Mouse (Mus musculus) regulatory T cell (primary cell): Measurements from ENCODE around the gene Mrpl53.

Experiments used
- in situ Hi-C: fragments of 300-600 bp; cut with MboI, MseI; formaldehyde crosslinking; loops from one replicate; pipeline ENCODE4 v1.15.1; 2025; ENCODE audit warnings: high pct_unique_total_duplicates

Gene Mrpl53

DNA sequence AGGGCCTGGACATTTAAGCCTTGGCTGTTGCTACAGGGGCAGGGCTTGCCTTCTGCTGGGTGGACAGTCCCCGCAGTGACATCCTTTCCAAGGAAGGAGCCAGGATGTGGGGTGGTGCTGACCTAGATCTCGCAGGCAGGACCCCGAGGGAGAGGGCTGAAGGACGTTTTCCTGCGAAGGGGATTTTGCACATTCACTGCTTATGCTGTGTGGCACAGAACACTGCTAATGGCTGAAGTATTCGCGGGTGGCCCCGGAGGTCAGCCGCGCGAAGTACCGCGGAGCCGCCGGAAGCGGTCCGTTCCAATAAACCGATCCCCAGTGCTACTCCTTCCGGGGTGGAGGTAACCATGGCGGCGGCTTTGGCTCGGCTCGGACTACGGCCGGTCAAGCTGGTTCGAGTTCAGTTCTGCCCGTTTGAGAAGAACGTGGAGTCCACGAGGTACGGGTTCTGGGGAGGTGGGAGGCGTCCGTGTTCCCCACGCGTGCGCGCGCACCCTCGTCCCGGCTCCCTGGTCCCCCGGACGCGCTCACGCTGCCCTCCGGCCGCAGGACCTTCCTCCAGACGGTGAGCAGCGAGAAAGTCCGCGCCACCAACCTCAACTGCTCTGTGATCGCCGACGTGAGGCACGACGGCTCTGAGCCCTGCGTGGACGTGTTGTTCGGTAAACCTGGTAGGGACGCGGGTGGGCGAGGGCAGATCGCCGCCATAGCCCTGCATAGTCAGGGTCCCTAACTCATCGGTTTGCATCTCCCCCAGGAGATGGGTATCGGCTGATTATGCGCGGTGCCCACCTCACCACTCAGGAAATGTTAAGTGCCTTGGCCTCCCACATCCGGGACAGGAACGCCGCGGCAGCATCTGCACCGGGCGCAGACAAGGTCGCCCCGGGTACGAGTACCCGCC is at the start of gene Mrpl53:
Mrpl53 (plus strand) TSS at position 279 of the 907 bp plus-strand sequence.
- in situ Hi-C loops = loop anchor here (5.0 to 10.0 kb wide), 2 partner anchors 48 to 364 kb away; partner anchors contain the start of genes 1700003E16Rik and Wdr54

DNA sequence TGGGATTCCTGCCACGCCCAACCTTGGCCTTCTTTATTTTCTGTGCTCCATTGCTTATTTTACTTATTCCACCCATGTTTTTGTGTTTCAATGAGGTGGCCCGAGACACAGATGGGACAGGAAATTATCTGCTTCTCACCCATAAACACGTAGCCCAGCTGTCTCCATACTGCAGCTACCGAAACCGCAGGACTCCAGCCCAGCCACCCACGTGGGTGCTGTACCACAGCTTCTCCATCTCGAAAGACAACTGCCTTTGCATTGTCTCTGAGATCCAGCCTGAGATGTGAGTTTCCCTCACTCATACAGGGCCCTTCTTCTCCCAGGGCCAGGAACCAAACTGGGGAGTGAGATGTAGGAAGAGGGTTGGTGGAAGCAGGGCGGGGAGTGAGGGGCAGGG is 42.8 kb upstream of the Mrpl53 start:
- in situ Hi-C loops = no loop called here

DNA sequence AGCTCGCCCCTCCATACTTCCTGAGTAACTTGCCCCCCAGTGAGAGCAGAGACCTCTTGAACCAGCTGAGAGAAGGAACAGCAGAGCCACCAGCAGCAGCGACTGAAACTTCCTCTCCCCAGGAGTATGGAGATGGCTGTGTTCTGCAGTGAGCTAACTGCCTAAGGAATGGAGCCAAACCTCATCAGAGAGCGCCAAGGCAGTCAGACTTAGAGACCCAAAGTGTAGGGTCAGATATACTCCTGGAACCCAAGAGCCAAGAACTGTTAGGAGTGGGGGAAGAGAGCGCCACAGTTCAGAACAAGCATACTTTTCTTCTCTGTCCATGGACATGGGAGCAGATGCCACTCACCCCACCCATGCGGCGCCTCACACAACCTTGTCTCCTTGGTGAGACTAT is 42.4 kb upstream of the Mrpl53 start:
- in situ Hi-C loops = no loop called here

DNA sequence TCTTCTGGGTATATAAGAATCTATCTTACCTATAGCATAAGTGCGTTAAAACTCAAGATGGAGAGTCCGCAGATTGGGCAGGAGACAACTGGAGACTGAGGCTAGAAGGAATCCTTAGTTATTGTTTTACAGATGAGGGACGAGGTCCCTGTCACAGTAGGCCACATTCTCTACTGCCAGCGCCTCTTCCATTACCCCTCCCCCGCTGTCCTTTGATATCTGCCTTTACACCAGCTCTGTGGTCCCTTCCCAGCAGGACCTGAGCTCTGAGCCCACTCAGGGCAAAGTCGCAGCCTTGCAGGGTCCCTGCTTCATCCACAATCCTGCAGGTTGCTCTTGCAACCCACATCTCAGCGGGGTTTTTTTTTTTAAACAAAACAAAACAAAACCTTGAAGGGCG is 40.6 kb upstream of the Mrpl53 start:
- in situ Hi-C loops = no loop called here

DNA sequence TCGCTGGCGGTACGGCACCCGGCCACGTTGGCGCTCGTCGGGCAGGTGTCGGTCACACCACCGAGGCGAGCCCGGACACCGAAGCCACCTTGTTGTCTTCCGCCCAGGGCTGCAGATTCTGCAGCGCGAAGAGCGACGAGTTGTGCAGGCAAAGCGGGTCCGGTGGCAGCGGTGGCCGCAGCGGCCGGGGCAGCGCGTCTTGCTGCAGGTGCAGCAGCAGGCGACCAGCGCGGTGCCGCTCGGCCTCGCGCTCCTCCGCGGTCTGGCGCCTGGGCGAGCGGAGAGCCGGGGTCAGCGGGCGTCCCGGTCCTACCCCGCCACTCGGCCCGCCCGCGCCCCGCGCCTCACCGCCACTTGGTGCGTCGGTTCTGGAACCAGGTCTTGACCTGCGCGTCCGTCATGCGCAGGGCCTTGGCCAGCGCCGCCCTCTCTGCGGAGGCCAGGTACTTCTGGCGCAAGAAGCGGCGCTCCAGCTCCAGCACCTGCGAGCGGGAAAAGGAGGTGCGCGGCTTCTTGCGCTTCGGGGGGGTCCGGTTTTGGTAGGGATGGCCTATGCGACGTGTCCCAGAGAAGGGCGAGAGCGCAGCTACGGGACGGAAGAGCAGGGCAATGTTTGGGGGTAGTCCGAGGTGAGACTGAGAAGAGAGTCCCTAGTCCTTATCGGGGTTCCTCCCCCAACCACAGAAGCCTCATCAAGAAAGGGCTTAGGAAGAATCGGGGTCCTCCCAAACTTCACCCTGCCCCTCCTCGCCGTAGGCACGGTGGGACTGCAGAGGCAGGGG is 39.9 kb upstream of the Mrpl53 start:
- in situ Hi-C loops = no loop called here

DNA sequence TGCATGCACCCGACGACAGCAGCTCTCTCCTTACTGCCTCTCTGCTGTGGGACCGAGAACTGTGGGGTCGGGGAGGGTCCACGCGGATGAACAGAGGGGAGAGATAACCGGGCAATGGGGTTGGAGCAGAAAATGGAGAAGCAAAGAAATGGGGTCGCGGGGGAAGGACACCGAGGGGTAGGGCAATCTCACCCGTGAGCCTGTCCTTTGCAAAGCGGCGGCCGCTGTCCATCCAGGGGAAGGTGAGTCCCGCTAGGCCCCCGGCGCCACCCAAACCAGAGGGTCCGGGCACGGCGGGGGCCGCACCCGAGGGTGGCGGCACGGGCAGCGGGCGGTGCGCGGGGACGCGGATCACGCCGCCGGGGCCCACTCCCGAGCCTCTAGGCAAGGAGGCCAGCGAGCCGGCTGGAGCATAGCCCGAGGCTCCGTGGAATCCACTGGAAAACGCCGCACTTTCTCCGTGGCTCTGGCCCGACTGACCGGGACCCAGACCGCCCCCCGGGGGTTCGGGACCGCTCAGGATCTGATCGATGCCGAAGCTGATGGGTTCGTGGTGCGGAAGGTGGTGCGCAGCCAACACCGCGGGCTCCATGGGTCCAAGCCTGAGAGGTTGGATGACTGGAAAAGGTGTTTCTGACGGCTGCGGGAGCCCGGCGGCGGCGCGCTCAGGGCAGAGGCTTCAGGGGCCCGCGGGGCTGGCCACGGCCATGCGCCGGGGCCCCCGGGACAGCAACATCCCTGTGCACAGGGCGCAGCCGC is 39.2 kb upstream of the Mrpl53 start:
- in situ Hi-C loops = no loop called here

DNA sequence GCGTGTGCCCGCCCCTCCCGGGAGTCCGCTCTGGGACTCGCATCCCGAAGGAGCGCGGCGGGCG is 38.8 kb upstream of the Mrpl53 start, which contains the start of gene Tlx2:
Tlx2 (minus strand) TSS at position 47 of the 64 bp plus-strand sequence.
- in situ Hi-C loops = no loop called here

DNA sequence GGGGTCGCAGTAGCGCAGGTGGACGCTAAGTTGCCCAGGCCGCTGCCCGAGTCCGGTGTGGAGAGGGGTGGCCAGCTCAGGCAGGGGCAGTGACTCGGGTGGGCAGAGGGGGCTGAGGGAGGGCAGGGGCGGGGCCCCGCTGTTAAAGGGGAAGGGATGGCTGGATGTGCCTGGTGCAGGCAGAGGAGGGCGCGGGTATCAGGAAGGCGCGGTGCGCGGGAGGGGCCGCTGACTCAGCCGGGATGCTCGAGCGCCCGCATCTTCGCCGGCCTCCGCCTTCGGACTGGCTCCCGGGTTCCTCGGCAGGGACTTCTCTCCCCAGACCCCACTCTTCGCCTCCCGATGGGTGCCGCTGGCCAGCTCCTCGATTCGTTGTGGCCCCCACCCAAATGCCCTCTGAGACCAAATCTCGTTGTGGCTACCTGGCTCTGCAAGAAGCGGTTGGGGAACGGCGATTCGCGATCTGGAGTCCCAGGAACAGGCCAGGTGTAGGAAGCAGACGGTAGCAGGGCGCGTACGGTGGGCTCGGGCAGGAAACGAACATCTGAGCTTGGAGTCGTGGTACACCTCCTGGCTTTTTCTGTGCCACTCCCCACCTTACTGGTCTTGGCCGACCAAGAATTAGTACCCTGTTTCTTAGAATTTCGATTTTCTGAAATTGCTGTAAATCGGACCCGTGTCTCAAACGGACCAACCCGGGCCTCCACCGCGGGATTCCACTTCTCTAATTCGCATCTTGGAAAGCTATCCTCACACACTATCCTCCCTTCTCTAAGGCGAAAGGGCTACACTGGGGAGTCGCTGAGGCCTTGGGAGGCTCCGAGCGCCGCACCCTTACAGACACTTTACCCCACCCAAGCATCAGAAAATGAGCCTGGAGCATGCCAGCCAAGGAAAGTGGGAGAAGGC is 38.3 kb upstream of the Mrpl53 start:
- in situ Hi-C loops = no loop called here

DNA sequence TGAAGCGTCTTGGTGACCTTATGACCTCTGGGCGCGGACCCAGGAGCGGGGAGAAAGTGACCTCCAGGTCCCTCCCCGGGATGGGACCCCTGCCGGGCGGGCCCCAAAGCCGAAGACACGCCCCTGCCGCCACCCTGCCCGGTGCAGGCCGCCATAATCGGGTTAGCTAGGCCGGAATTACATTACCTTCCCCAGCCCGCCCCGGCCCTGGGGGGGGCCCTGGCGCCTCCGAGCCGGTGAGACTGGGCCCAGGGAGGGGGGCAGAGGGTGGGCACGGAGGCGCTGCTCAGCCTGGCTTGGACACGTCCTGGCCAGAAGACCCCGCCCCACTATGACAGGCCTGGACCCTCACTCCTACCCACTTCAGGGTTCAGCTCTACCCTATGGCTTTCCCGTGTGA is 37.6 kb upstream of the Mrpl53 start:
- in situ Hi-C loops = no loop called here

DNA sequence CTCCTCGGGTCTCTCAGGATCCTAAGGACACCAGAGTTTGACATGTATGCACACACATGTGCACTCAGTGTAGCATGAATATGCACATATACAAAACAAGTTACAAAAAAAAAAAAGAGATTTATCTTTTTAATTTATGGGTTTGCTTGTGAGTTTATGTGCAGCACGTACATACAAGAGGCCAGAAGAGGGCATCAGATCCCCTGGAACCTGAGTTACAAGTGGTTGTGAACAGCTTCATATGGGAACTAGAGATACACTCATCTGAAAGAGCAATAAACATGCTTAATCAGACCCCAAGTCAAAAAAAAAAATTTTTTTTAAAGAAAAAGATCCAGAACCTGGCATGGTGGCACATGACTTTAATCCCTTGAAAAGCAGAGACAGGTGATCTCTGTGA is 33.9 kb upstream of the Mrpl53 start:
- in situ Hi-C loops = no loop called here

DNA sequence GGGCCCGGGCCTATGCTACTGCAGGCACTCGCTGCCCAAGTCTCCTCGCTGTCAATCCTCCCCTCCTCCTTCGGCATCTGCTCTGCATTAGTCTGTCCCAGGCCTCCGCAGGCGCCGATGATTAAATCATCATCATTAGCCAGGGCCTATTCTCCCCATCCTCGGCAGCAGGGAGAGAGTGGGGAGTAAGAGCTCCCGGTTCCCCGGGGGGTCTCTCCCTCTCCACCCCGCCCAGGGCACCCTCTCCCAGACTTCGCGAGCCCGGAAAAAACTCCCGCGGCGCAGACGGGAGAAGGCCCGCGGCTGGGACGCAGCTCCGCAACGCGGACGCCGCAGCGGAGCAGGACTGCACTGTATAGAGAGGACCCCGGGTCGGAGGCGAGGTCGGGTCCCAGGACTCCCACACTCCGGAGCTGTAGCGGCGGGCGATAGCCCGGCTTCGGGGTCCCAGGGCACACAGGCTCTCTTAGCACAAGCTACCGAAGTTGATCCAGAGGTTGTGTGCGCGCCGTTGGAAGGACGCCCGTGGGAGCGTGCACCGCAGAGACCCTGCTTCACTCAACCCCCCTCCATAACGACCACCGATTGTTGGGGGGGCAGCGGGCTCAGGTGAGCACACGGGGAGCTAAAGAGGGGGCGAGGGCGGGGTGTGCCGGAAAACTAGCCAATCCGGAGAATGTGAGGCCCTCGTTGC is 31.1 kb upstream of the Mrpl53 start, which contains the start of gene Pcgf1:
Pcgf1 (plus strand) TSS at position 240 of the 694 bp plus-strand sequence.
- in situ Hi-C loops = no loop called here

DNA sequence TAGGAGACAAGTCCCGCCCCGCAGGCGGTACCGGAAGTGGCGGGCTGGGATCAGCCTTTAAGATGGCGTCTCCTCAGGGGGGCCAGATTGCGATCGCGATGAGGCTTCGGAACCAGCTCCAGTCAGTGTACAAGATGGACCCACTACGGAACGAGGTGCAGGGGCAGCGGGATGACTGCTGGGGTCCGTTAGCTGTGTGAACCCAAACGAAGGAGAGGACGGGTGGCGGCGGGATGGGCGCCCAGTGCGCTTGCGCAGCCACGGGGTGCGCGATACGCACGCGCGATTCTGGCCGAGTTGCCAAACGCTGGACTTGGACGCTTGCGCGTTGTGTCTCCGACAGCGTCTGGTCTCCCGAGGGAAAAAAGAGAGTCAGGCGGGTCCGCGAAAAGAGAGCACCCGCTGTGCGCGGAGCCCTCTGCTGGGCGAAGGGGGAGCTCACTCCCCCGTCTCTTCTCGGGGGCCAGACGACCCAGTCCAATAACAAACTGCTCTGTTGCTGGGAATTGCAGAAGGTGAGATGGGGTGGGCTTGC is 30.4 kb upstream of the Mrpl53 start:
- in situ Hi-C loops = no loop called here

DNA sequence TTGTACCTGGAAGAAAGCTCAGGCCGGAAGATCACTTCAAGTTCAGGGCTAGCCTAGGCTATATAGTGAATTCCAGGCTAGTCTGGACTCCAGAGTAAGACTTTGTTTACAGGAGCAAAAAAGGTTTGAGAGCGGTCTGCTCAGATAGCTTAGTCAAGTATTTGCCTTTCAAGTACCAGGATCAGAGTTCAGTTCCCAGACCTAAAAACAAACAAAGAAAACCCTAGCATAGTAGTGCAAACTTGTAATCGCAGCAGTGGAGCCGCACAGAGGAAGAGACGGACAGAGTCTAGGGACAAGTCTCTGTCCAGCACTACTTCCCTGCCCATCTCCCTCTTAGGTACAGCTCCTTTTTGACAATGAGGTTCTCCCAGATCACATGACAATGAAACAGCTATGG is 28.6 kb upstream of the Mrpl53 start:
- in situ Hi-C loops = no loop called here

DNA sequence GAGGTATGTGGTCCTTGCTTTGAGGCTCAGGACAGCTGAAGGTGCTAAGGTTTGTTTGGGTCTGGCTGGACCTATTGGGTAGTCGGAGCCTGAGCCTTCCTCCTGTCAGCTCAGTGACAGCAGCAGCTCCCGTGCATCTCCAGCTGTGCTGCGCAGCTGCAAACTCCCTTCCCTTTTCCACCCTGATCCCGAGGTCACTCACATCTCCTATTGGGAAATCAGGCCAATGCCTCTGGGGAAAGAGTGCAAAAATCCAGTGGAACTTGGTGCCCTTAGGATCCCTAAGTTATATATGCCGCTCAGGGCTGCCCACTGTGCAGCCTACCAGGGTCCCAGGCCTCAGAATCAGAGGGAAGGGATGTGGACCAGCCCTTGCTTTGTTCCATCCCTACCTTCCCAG is 25.3 kb upstream of the Mrpl53 start:
- in situ Hi-C loops = no loop called here

DNA sequence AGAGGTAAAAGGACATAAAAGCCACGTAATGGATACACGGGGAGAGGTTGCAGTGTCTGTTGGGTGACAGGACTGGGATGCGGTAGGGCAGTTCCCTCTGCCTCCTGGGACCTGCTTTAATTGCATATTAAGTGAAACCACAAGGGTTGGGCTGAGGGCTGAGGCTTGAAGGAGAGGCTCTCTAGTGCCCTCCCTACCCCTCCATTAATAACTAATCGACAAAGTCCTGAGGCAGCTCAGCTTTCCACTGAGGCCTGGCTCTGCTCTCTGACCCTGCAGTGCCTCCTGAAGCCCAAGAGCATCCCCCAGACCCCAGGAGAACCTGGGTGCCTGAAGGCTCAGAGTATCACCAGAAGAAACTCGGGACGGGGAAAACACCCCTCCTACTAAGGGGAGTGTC is 24.4 kb upstream of the Mrpl53 start:
- in situ Hi-C loops = no loop called here

DNA sequence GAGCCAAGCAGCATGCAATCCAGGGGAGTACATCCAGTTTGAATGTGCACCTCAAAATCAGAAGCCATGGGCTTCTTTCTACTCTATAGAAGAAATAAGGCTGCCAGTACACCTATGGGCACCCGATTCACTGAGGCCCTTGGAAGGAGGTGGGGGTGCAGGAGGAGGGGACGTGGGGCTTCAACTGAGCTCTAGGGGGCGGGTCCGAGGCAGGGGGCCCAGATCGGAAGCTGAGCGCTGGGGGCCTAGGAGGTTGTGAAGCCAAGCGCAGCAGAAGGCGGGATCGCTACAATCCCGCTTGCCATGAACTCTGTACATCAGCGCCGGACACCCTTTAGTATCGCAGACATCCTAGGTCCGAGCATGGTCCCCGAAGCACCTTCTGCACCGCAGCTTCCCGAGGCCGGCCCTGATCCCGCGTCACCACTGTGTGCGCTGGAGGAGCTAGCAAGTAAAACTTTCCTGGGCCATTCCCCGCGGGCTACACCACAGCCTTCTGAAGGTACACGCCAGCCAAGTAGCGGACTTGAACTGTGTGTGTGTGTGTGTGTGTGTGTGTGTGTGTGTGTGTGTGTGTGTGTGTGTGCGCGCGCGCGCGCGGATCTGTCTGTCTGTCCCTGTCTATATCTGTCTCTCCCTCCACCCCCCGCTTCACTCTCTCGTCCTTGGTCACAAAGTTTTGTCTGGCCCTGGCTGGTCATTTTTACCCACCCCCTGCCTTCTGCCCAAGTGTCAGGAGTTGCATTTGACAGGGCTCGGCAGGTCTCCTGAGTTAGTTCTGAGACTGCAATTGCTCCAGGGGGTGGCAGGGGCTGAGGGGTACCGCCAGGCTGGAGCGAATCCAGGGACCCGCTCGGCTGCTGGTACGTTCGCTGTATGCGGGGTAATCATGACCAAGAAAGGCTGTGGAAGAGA is 22.5 kb upstream of the Mrpl53 start, which contains the start of gene Lbx2:
Lbx2 (plus strand) TSS at position 247 of the 915 bp plus-strand sequence.
- in situ Hi-C loops = no loop called here

DNA sequence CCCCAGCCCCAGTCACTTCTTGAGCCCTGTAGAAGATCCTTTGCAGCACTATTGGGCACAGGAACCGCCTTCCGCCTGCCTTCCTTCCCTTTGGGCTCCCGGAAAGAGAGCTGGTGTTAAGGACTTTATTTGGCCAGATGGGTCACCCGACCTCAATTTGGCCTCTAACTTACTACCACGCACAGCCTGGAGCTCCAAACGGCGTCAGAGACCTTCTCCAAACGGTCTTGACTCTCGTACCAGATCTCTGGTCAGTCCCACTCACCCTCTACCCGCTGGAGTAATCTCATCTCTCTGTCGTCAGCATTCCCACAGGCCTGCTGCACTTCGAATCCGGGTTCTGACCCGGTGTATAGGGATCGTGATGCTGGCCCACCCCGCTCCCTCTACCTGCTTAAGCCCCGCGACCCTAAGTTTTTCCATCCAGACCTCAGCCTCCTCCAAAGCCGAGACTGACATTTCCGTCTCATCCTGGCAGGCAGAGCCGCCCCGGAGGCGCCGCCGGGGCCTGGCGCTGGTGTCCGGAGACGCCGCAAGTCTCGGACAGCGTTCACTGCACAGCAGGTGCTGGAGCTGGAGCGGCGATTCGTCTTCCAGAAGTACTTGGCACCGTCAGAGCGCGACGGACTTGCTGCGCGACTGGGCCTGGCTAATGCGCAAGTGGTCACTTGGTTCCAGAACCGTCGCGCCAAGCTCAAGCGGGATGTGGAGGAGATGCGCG is 21.5 kb upstream of the Mrpl53 start:
- in situ Hi-C loops = no loop called here

DNA sequence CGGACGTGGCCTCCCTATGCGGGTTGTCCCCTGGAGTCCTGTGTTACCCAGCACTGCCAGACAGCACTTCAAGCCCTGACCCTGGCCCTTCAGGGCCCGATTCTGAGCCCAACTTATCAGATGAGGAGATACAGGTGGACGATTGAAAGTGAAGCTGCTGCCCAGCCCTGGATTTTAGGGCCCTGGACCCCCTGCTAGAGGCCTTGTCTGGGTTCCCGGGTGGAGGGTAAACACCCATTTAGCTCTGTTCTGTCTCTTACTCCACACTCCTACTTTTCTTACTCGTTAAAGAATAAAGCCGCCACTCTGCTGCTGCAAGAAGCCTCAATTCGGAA is 20.9 kb upstream of the Mrpl53 start:
- in situ Hi-C loops = no loop called here
